Mouse (Mus musculus): ENCODE measurements at regions not wholly inside any gene's neighbourhood (a gene's known extent, or its start where the extent isn't known, plus 50 kb on each side); places are given as distances from the start of the nearest gene placed in this dataset.

- TF ChIP-seq CTCF (IDR thresholded peaks at IDR 0.05; ENCODE audit: low read depth) (no peak), EP300 (IDR thresholded peaks at IDR 0.05; ENCODE audit: low read depth) (no peak)
Observed at GRCm38 (mm10) chr3:54580339-54580738, 112.3 kb upstream of the Supt20 start.
